Mouse (Mus musculus) hindbrain, embryonic 16.5 days (tissue): ENCODE results near the gene Gpkow. TPM values are rescaled to one million over a fixed set of nuclear protein-coding genes. Genes with fewer than 3 reads are reported as not detected.
A peak's percentile ranks its signal among the peaks of the same experiment; 100 is the strongest.

Experiments used
- ATAC-seq: fragments of 200-750 bp; cut with Nextera tagmentation; 2 replicates; pipeline ENCODE4 v1.8.0; 2017; ENCODE audit warnings: moderate TSS enrichment, moderate library complexity
- H3K27ac ChIP-seq: fragments of 300-500 bp; sonication (generic); 2 replicates; pipeline ENCODE4 v1.5.1; 2014; ENCODE audit warnings: low read depth, mild to moderate bottlenecking, control low read depth, low read length, moderate library complexity
- H3K27me3 ChIP-seq: fragments of 300-500 bp; sonication (generic); replicated peaks from 2 replicates; pipeline ENCODE4 v1.6.1; 2014; ENCODE audit warnings: low read length; ENCODE audit not compliant: control insufficient read depth, insufficient read depth
- H3K36me3 ChIP-seq: fragments of 300-500 bp; sonication (generic); 2 replicates; pipeline ENCODE4 v1.6.1; 2014; ENCODE audit warnings: mild to moderate bottlenecking, low read length, moderate library complexity, mixed read lengths; ENCODE audit not compliant: control insufficient read depth, insufficient read depth
- H3K4me1 ChIP-seq: fragments of 300-500 bp; sonication (generic); 2 replicates; pipeline ENCODE4 v1.6.1; 2014; ENCODE audit warnings: low read depth, low read length; ENCODE audit not compliant: control insufficient read depth, insufficient read depth
- H3K4me2 ChIP-seq: fragments of 300-500 bp; sonication (generic); 2 replicates; pipeline ENCODE4 v1.6.1; 2014; ENCODE audit warnings: mild to moderate bottlenecking, low read length, control low read depth, moderate library complexity
- H3K4me3 ChIP-seq: fragments of 300-500 bp; sonication (generic); 2 replicates; pipeline ENCODE4 v1.5.1; 2014; ENCODE audit warnings: mild to moderate bottlenecking, low read length, control low read depth, moderate library complexity
- H3K9ac ChIP-seq: fragments of 300-500 bp; sonication (generic); 2 replicates; pipeline ENCODE4 v1.6.1; 2014; ENCODE audit warnings: low read depth, mild to moderate bottlenecking, control low read depth, low read length, moderate library complexity
- H3K9me3 ChIP-seq: fragments of 300-500 bp; sonication (generic); 2 replicates; pipeline ENCODE4 v1.6.1; 2014; ENCODE audit warnings: mild to moderate bottlenecking, low read length, moderate library complexity; ENCODE audit not compliant: control insufficient read depth
- WGBS: fragments of 180-500 bp; shearing (Covaris S2); extraction: QIAGEN DNeasy Blood & Tissue Kit; methylation state at CpG from one replicate; pipeline ENCODE4 v1.1.7; 2014; 5-methylcytosine and 5-hydroxymethylcytosine counted together
- polyA plus RNA-seq: library from polyadenylated mRNA; unstranded; fragments of >200 nt; fragmentation: Nextera tagmentation; extraction: Ambion mirVana; gene quantifications from 2 replicates; pipeline ENCODE4 v1.2.1, GENCODE M21; 2015

Gene Gpkow
- polyA plus RNA-seq, 1 experiment from 2014 or later = 45.7 TPM

DNA sequence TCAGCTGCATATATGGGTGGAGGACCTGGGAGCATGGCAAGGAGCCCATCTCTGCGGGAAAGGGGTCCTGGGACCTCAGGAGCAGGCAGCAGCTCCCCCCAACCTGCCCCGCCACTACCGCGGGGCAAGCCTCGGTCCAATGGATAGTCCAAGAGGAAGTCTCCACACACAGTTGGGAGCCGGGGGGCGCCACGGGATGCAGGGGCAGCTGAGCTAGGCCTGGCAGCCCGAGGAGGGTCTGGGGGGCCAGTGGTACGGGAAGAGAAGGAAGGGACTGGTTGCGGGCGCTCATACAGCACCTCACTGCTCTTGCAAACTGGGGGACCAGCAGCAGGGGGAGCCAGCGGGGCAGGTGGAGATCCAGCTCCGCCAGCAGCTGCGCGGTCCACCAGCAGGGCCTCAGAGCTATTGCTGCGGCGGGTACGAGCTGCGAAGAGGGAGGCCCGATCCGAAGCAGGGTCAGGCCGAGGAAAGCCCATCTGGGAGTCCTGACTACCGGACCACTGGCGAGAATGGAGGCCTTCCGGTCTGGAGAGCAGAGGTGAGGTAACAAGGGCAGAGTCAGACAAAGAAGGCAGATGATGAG is 36.7 kb downstream of the Gpkow start:
- no peak overlapping the region for H3K9ac ChIP-seq
- H3K27me3 ChIP-seq = no peaks in the 10 kb centered on the region
- WGBS = 29% methylated on average over 22 of the region's 26 CpGs
- no peaks in the 10 kb centered on the region for H3K4me1 ChIP-seq
- no peak overlapping the region for H3K27ac ChIP-seq
- H3K4me3 ChIP-seq = no peak overlapping the region
- no peaks in the 10 kb centered on the region for H3K9me3 ChIP-seq
- no peak overlapping the region for H3K4me2 ChIP-seq
- ATAC-seq = no peak
- peaks cover 2% of the 10 kb centered on the region for H3K36me3 ChIP-seq

GRCm38 (mm10) chrX:7739336-7740081 is 42.6 kb downstream of the Gpkow start:
- peak; percentile 41; the same call in 1 of the 2 replicates for ATAC-seq

GRCm38 (mm10) chrX:7740082-7740819 is 43.3 kb downstream of the Gpkow start:
- no peak overlapping the region for H3K27ac ChIP-seq
- no peaks in the 10 kb centered on the region for H3K4me1 ChIP-seq
- H3K4me3 ChIP-seq = no peak overlapping the region
- no peak overlapping the region for H3K4me2 ChIP-seq
- H3K9me3 ChIP-seq = no peaks in the 10 kb centered on the region
- ATAC-seq = no peak
- no peak overlapping the region for H3K9ac ChIP-seq
- WGBS = 78% methylated on average over 10 of the region's 10 CpGs
- no peaks in the 10 kb centered on the region for H3K27me3 ChIP-seq
- peaks cover 2% of the 10 kb centered on the region; the same call in 1 of the 2 replicates for H3K36me3 ChIP-seq

More at GRCm38 (mm10) chrX:7739336-7740081, 42.6 kb downstream of the Gpkow start:
- H3K4me1 ChIP-seq = no peaks in the 10 kb centered on the region
- H3K9me3 ChIP-seq = no peaks in the 10 kb centered on the region
- no peak overlapping the region for H3K9ac ChIP-seq
- WGBS = 76% methylated on average over 13 of the region's 14 CpGs
- no peak overlapping the region for H3K4me2 ChIP-seq
- no peak overlapping the region for H3K27ac ChIP-seq
- H3K36me3 ChIP-seq = peaks cover 2% of the 10 kb centered on the region; the same call in 1 of the 2 replicates
- H3K27me3 ChIP-seq = no peaks in the 10 kb centered on the region
- H3K4me3 ChIP-seq = no peak overlapping the region

DNA sequence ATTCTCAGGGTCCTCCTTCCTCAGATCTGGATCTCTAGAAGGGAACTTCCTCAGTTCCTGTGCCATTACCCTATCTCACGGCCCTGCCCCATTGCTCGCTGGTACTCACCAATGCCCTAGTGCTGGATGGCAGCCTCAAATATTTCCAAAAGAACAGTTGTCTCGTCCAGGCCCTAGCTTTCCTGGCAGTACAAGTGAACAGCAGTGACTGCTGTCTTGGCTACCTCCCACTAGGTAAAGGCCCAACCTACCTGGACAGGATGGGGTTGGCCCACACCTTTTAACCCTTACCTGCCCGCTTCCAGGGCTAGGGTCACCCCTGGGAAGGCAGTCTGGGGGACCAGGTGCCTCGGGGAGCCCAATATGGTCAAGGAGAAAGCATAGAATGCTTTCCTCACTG is 44.2 kb downstream of the Gpkow start:
- no peak overlapping the region for H3K4me3 ChIP-seq
- H3K4me2 ChIP-seq = no peak overlapping the region
- no peak overlapping the region for H3K9ac ChIP-seq
- WGBS = 81% methylated on average over 5 of the region's 5 CpGs
- H3K27me3 ChIP-seq = no peaks in the 10 kb centered on the region
- H3K27ac ChIP-seq = no peak overlapping the region
- peaks cover 2% of the 10 kb centered on the region; the same call in 1 of the 2 replicates for H3K36me3 ChIP-seq
- H3K9me3 ChIP-seq = no peaks in the 10 kb centered on the region
- ATAC-seq = no peak
- no peaks in the 10 kb centered on the region for H3K4me1 ChIP-seq

DNA sequence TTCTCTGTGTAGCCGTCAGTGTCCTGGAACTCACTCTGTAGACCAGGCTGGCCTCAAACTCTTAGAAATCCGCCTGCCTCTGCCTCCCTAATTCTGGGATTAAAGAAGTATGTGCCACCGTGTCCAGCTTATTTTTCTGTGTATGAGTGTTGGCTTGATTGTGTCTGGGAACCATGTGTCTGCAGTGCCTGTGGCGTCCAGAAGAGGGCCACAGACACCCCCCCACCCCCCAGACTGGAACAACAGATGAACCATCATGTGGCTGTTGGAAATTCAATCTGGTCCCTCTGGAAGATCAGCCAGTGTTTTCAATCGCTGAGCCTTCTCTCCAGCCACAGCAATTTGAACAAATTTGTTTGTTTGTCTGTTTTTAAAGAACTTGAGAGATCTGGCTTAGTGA is 46.5 kb downstream of the Gpkow start:
- no peaks in the 10 kb centered on the region for H3K36me3 ChIP-seq
- no peak overlapping the region for H3K27ac ChIP-seq
- no peak for ATAC-seq
- no peak overlapping the region for H3K4me2 ChIP-seq
- no peak overlapping the region for H3K4me3 ChIP-seq
- no peaks in the 10 kb centered on the region for H3K4me1 ChIP-seq
- H3K9ac ChIP-seq = no peak overlapping the region
- 57% methylated on average over 5 of the region's 5 CpGs for WGBS
- no peaks in the 10 kb centered on the region for H3K27me3 ChIP-seq
- no peaks in the 10 kb centered on the region for H3K9me3 ChIP-seq

DNA sequence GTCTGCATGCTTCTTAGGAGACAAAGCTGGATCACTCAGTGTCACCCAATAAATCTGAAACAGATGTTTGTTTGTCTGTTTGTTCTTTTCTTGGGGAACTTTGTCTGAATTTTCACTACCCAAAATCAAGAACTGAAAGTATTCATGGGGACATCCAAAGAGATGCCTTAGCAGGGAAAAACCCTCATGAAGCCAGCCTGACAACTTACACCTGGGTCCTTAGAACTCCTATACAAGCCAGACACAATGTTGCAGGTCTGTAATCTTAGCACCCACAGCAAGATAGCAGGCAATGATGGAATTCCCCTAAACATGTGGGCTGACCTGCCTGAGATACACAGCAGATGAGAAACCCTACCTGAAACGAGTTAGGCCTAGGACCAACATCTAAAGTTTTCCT is 48.0 kb downstream of the Gpkow start:
- WGBS = 71% methylated on average over 1 of the region's 1 CpGs

DNA sequence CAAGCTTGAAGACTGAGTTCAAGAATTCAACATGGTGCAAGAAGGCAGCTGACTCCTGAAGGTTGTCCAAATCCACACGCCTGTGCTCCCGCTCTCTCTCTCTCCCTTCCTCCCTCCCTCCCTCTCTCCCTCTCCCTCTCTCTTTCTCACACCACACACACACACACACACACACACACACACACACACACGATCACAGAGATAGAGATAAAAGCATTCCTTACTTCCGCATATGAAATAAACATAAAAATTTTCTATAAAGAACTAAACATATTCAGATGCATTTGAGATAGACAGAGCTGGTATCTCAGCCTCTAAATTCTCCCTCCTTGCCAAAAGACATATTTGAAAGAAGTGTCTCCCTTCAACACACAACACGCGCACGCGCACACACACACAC is 48.5 kb downstream of the Gpkow start:
- Histone ChIP-seq H3K4me1 (peaks cover 4% of the 10 kb centered on the region; the same call in 1 of the 2 replicates), H3K4me2 (no peak overlapping the region), H3K9me3 (no peaks in the 10 kb centered on the region), H3K4me3 (no peak overlapping the region), H3K27ac (no peak overlapping the region), H3K9ac (no peak overlapping the region), H3K27me3 (no peaks in the 10 kb centered on the region), H3K36me3 (no peaks in the 10 kb centered on the region)
- 91% methylated on average over 8 of the region's 8 CpGs for WGBS
- ATAC-seq = no peak

More for the DNA sequence above, 48.0 kb downstream of the Gpkow start:
- H3K4me2 ChIP-seq = no peak overlapping the region
- no peak overlapping the region for H3K27ac ChIP-seq
- no peak overlapping the region for H3K4me3 ChIP-seq
- H3K9ac ChIP-seq = no peak overlapping the region
- ATAC-seq = no peak
- H3K36me3 ChIP-seq = no peaks in the 10 kb centered on the region
- H3K9me3 ChIP-seq = no peaks in the 10 kb centered on the region
- H3K27me3 ChIP-seq = no peaks in the 10 kb centered on the region
- H3K4me1 ChIP-seq = peaks cover 4% of the 10 kb centered on the region; the same call in 1 of the 2 replicates

- H3K27ac ChIP-seq = peak within 1 kb of the TSS; percentile 76
These were observed 53.6 kb downstream of the Gpkow start, which contains the start of gene Ccdc120 for GRCm38 (mm10) chrX:7750432-7751116. Ccdc120 (minus strand) TSS chrX:7750905.

More at GRCm38 (mm10) chrX:7750432-7751116, 53.6 kb downstream of the Gpkow start, which contains the start of gene Ccdc120:
- peak; percentile 91 for ATAC-seq
- Histone ChIP-seq H3K4me3 (peak within 1 kb of the TSS; percentile 65), H3K9me3 (no peaks in the 10 kb centered on the region), H3K4me1 (peaks cover 4% of the 10 kb centered on the region; the same call in 1 of the 2 replicates), H3K4me2 (peak within 1 kb of the TSS; percentile 49), H3K9ac (peak within 1 kb of the TSS; percentile 84), H3K36me3 (no peaks in the 10 kb centered on the region), H3K27me3 (no peaks in the 10 kb centered on the region)
- 21% methylated on average over 34 of the region's 56 CpGs for WGBS
